Mouse (Mus musculus) myocyte (in vitro differentiated cells): ENCODE measurements around the gene Gm47283.
"Not testable (repeated sequence)": the region's sequence is repeated elsewhere in the genome, so short reads cannot be mapped to it uniquely, and the experiment has no call there.

Experiments used
- CEBPB ChIP-seq: IDR thresholded peaks from 2 replicates; pipeline ENCODE4 v1.6.1; 2011; ENCODE audit warnings: mild to moderate bottlenecking, moderate library complexity; ENCODE audit not compliant: poor library complexity, insufficient read depth, severe bottlenecking
- E2F4 ChIP-seq: IDR thresholded peaks from one replicate; pipeline ENCODE4 v1.6.1; 2011; ENCODE audit warnings: mild to moderate bottlenecking, control low read depth, moderate library complexity; ENCODE audit not compliant: insufficient read depth
- MAX ChIP-seq: IDR thresholded peaks from one replicate; pipeline ENCODE4 v1.6.1; 2011; ENCODE audit warnings: low read depth, mild to moderate bottlenecking, control low read depth
- MYOD1 ChIP-seq, 3 experiments: IDR thresholded peaks; one replicate each; pipeline ENCODE4 v1.6.1; 2011; ENCODE audit warnings: control low read depth in 2 of 3, low read depth in 2 of 3, mild to moderate bottlenecking in 2 of 3, moderate library complexity in 1 of 3; ENCODE audit not compliant: insufficient read length in 2 of 3, control insufficient read depth in 1 of 3
- MYOG ChIP-seq, 3 experiments: IDR thresholded peaks; one replicate each; pipeline ENCODE4 v1.6.1; 2011; ENCODE audit warnings: control low read depth in 2 of 3, low read depth in 2 of 3, mild to moderate bottlenecking in 2 of 3; ENCODE audit not compliant: insufficient read length in 2 of 3, control insufficient read depth in 1 of 3, insufficient read depth in 1 of 3
- POLR2A ChIP-seq: IDR thresholded peaks from one replicate; pipeline ENCODE4 v1.6.1; 2011; ENCODE audit warnings: low read depth, mild to moderate bottlenecking, control low read depth, moderate library complexity; ENCODE audit not compliant: insufficient read length
- POLR2AphosphoS2 ChIP-seq: IDR thresholded peaks from one replicate; pipeline ENCODE4 v1.6.1; 2011; ENCODE audit warnings: low read depth, control low read depth; ENCODE audit not compliant: insufficient read length
- REST ChIP-seq: IDR thresholded peaks from one replicate; pipeline ENCODE4 v1.6.1; 2011; ENCODE audit warnings: mild to moderate bottlenecking, control low read depth, moderate library complexity; ENCODE audit not compliant: insufficient read depth, insufficient read length
- SRF ChIP-seq: IDR thresholded peaks from one replicate; pipeline ENCODE4 v1.6.1; 2011; ENCODE audit warnings: low read depth; ENCODE audit not compliant: control insufficient read depth, insufficient read length
- TCF12 ChIP-seq: IDR thresholded peaks from one replicate; pipeline ENCODE4 v1.6.1; 2011; ENCODE audit warnings: mild to moderate bottlenecking, control low read depth; ENCODE audit not compliant: poor library complexity, insufficient read depth, severe bottlenecking
- TCF3 ChIP-seq: IDR thresholded peaks from one replicate; pipeline ENCODE4 v1.6.1; 2011; ENCODE audit warnings: low read depth, control low read depth; ENCODE audit not compliant: insufficient read length
- USF1 ChIP-seq: IDR thresholded peaks from one replicate; pipeline ENCODE4 v1.6.1; 2011; ENCODE audit warnings: low read depth, mild to moderate bottlenecking, control low read depth, moderate library complexity

DNA sequence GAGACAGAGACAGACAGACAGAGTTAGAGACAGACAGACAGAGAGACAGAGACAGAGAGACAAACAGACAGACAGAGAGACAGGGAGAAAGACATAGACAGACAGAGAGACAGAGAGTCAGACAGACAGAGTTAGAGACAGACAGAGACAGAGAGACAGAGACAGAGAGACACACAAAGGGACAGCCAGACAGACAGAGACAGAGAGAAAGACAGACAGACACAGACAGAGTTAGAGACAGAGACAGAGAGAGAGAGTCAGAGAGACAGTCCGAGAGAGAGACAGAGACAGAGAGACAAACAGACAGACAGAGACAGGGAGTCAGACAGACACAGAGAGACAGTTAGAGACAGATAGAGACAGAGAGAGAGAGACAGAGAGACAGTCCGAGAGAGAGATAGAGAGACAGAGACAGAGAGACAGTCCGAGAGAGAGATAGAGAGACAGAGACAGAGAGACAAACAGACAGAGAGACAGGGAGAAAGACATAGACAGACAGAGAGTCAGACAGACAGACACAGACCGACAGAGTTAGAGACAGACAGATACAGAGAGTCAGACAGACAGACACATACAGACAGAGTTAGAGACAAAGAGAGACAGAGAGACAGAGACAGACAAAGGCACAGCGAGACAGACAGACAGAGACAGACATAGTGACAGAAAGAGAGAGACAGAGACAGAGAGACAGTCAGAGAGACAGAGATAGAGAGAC is 49.2 kb upstream of the Gm47283 start:
- not testable (repeated sequence) for TF ChIP-seq POLR2A; USF1; TCF12; MAX; POLR2AphosphoS2; MYOD1 (IDR thresholded peaks at IDR 0.05; ENCODE audit: control insufficient read depth in 1 of 3, insufficient read length in 2 of 3, low read depth in 2 of 3); TCF3; CEBPB; E2F4; MYOG (IDR thresholded peaks at IDR 0.05; ENCODE audit: control insufficient read depth in 1 of 3, insufficient read depth in 1 of 3, insufficient read length in 2 of 3, low read depth in 2 of 3); SRF; REST
